Mouse (Mus musculus): ENCODE measurements around the gene Snrnp70. TPM values are rescaled to one million over a fixed set of nuclear protein-coding genes. Genes with fewer than 3 reads are reported as not detected.

Gene Snrnp70
- polyA plus RNA-seq, 1 experiment from 2014 or later, result 95.7 TPM

Other genes with a start within 250 kb of the Snrnp70 start
- 101 and 108 TPM in 2 replicates for gene Pih1d1, start 241.4 kb downstream of the Snrnp70 start, polyA plus RNA-seq (2014; fragmentation: Nextera tagmentation; extraction: Ambion mirVana)
- 24.4 and 26.8 TPM in 2 replicates for gene Aldh16a1, start 241.2 kb downstream of the Snrnp70 start, polyA plus RNA-seq (2014; fragmentation: Nextera tagmentation; extraction: Ambion mirVana)
- 14.6 and 15.9 TPM in 2 replicates for gene Slc17a7, start 231.8 kb downstream of the Snrnp70 start, polyA plus RNA-seq (2014; fragmentation: Nextera tagmentation; extraction: Ambion mirVana)
- not detected in 2 replicates for gene Gfy, start 216.2 kb downstream of the Snrnp70 start, polyA plus RNA-seq (2014; fragmentation: Nextera tagmentation; extraction: Ambion mirVana)
- not detected in 2 replicates for gene Pth2, start 214.7 kb downstream of the Snrnp70 start, polyA plus RNA-seq (2014; fragmentation: Nextera tagmentation; extraction: Ambion mirVana)
- gene Ccdc155, start 190.8 kb downstream of the Snrnp70 start, polyA plus RNA-seq (2014; fragmentation: Nextera tagmentation; extraction: Ambion mirVana), result 0.43 and 0.52 TPM in 2 replicates
- 0.91 and 1.7 TPM in 2 replicates for gene Dkkl1, start 183.6 kb downstream of the Snrnp70 start, polyA plus RNA-seq (2014; fragmentation: Nextera tagmentation; extraction: Ambion mirVana)
- gene Tead2, start 180.0 kb downstream of the Snrnp70 start, polyA plus RNA-seq (2014; fragmentation: Nextera tagmentation; extraction: Ambion mirVana), result 81.7 and 95.7 TPM in 2 replicates
- 0.99 and 1.4 TPM in 2 replicates for gene Cd37, start 156.6 kb downstream of the Snrnp70 start, polyA plus RNA-seq (2014; fragmentation: Nextera tagmentation; extraction: Ambion mirVana)
- 0.09 and 0.26 TPM in 2 replicates for gene Slc6a16, start 154.7 kb downstream of the Snrnp70 start, polyA plus RNA-seq (2014; fragmentation: Nextera tagmentation; extraction: Ambion mirVana)
- not detected in 2 replicates for gene Slc6a21, start 118.2 kb downstream of the Snrnp70 start, polyA plus RNA-seq (2014; fragmentation: Nextera tagmentation; extraction: Ambion mirVana)
- 6.5 and 9.8 TPM in 2 replicates for gene Trpm4, start 62.0 kb downstream of the Snrnp70 start, polyA plus RNA-seq (2014; fragmentation: Nextera tagmentation; extraction: Ambion mirVana)
- gene Hrc, start 60.5 kb downstream of the Snrnp70 start, polyA plus RNA-seq (2014; fragmentation: Nextera tagmentation; extraction: Ambion mirVana), result 0.06 TPM in 1 of 2 replicates, not detected in the other
- 10.7 and 17.3 TPM in 2 replicates for gene Ppfia3, start 28.7 kb downstream of the Snrnp70 start, polyA plus RNA-seq (2014; fragmentation: Nextera tagmentation; extraction: Ambion mirVana)
- 6.2 and 11.0 TPM in 2 replicates for gene Lin7b, start 25.2 kb downstream of the Snrnp70 start, polyA plus RNA-seq (2014; fragmentation: Nextera tagmentation; extraction: Ambion mirVana)
- gene Kcna7, start 9.9 kb upstream of the Snrnp70 start, polyA plus RNA-seq (2014; fragmentation: Nextera tagmentation; extraction: Ambion mirVana), result not detected in 2 replicates
- 0.22 TPM in 1 of 2 replicates, not detected in the other for gene Ntf5, start 18.0 kb upstream of the Snrnp70 start, polyA plus RNA-seq (2014; fragmentation: Nextera tagmentation; extraction: Ambion mirVana)
- gene Lhb, start 25.1 kb upstream of the Snrnp70 start, polyA plus RNA-seq (2014; fragmentation: Nextera tagmentation; extraction: Ambion mirVana), result 0.46 TPM in 1 of 2 replicates, not detected in the other
- gene Gys1, start 39.1 kb upstream of the Snrnp70 start, polyA plus RNA-seq (2014; fragmentation: Nextera tagmentation; extraction: Ambion mirVana), result 13.4 and 15.5 TPM in 2 replicates
- gene Ruvbl2, start 42.4 kb upstream of the Snrnp70 start, polyA plus RNA-seq (2014; fragmentation: Nextera tagmentation; extraction: Ambion mirVana), result 144 and 153 TPM in 2 replicates
- 6,238 and 6,800 TPM in 2 replicates for gene Ftl1, start 64.1 kb upstream of the Snrnp70 start, polyA plus RNA-seq (2014; fragmentation: Nextera tagmentation; extraction: Ambion mirVana)
- gene Bax, start 71.2 kb upstream of the Snrnp70 start, polyA plus RNA-seq (2014; fragmentation: Nextera tagmentation; extraction: Ambion mirVana), result 163 and 168 TPM in 2 replicates
- gene Tulp2, start 86.1 kb upstream of the Snrnp70 start, polyA plus RNA-seq (2014; fragmentation: Nextera tagmentation; extraction: Ambion mirVana), result 0.15 TPM in 1 of 2 replicates, not detected in the other
- not detected in 2 replicates for gene Gm45808, start 91.1 kb upstream of the Snrnp70 start, polyA plus RNA-seq (2014; fragmentation: Nextera tagmentation; extraction: Ambion mirVana)
- 1.4 and 1.6 TPM in 2 replicates for gene Dhdh, start 93.1 kb upstream of the Snrnp70 start, polyA plus RNA-seq (2014; fragmentation: Nextera tagmentation; extraction: Ambion mirVana)
- 69.0 and 96.5 TPM in 2 replicates for gene Nucb1, start 114.7 kb upstream of the Snrnp70 start, polyA plus RNA-seq (2014; fragmentation: Nextera tagmentation; extraction: Ambion mirVana)
- 13.1 and 19.3 TPM in 2 replicates for gene Ppp1r15a, start 130.5 kb upstream of the Snrnp70 start, polyA plus RNA-seq (2014; fragmentation: Nextera tagmentation; extraction: Ambion mirVana)
- 0.76 and 1.2 TPM in 2 replicates for gene Plekha4, start 130.6 kb upstream of the Snrnp70 start, polyA plus RNA-seq (2014; fragmentation: Nextera tagmentation; extraction: Ambion mirVana)
- 0.17 and 0.22 TPM in 2 replicates for gene Hsd17b14, start 159.2 kb upstream of the Snrnp70 start, polyA plus RNA-seq (2014; fragmentation: Nextera tagmentation; extraction: Ambion mirVana)
- gene Bcat2, start 174.4 kb upstream of the Snrnp70 start, polyA plus RNA-seq (2014; fragmentation: Nextera tagmentation; extraction: Ambion mirVana), result 19.6 and 20.1 TPM in 2 replicates
- gene Fgf21, start 219.7 kb upstream of the Snrnp70 start, polyA plus RNA-seq (2014; fragmentation: Nextera tagmentation; extraction: Ambion mirVana), result not detected in 2 replicates
- not detected in 2 replicates for gene Fut1, start 221.5 kb upstream of the Snrnp70 start, polyA plus RNA-seq (2014; fragmentation: Nextera tagmentation; extraction: Ambion mirVana)
- gene Izumo1, start 226.1 kb upstream of the Snrnp70 start, polyA plus RNA-seq (2014; fragmentation: Nextera tagmentation; extraction: Ambion mirVana), result not detected in 2 replicates
- gene Rasip1, start 231.7 kb upstream of the Snrnp70 start, polyA plus RNA-seq (2014; fragmentation: Nextera tagmentation; extraction: Ambion mirVana), result 7.3 and 9.7 TPM in 2 replicates
- gene Mamstr, start 244.2 kb upstream of the Snrnp70 start, polyA plus RNA-seq (2014; fragmentation: Nextera tagmentation; extraction: Ambion mirVana), result 1.3 and 1.9 TPM in 2 replicates

Data from forebrain, embryonic 14.5 days (tissue).